Mouse (Mus musculus) ovary, postnatal 36 days (tissue): ENCODE results near the gene Tmem163.

Experiments used
- DNase-seq: peaks from one replicate; pipeline ENCODE4 v3.0.0; 2022; ENCODE audit warnings: low spot score, mixed read lengths

Tmem163 gene

DNA sequence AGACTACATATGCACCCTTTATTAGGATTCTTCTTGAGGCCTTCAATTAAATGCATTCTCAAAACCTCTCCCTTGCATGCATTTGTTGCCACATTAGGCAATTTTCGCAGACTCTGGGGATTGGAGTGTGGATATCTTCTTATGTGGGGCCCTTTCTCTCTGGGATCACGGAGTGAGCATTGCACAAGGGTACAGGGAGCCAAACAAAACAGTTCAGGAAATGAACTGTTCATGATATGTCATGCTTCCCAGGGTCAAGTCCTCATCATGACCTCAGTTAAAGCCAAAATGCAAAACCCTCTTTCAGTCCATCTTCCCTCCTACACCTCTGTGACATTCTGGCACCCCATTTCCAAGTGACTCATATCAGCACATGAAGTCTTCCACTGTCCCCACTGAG is 27.8 kb downstream of the Tmem163 start:
- DNase-seq, result no peak

GRCm38 (mm10) chr1:127642976-127643769 is 36.2 kb downstream of the Tmem163 start:
- DNase-seq, result no peak

GRCm38 (mm10) chr1:127637917-127638316 is 41.4 kb downstream of the Tmem163 start:
- DNase-seq, result no peak

- DNase-seq, result no peak
These were observed 52.2 kb downstream of the Tmem163 start for GRCm38 (mm10) chr1:127627151-127627550.

GRCm38 (mm10) chr1:127625577-127626362 is 53.6 kb downstream of the Tmem163 start:
- no peak for DNase-seq

DNA sequence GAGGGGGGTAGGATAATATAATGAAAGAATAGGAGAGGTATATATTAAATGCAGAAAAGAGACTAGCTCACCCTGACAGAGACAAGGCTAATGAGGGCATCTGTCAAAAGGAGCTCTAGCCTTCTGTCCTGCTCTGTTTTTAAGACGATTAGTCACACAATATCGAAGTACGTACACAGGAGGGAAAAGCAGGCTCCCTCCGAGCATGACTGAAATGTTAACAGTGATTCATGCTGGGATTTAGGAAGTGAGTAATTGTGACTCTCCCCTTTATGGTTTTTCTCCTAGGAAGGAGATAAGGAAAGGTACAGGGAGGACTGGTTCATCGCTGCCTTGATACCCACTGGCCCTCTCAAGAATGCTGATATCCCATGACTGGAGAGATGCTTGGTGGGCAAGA is 57.0 kb downstream of the Tmem163 start:
- DNase-seq, result no peak

GRCm38 (mm10) chr1:127619036-127619435 is 60.3 kb downstream of the Tmem163 start:
- DNase-seq, result no peak

- DNase-seq, result no peak
These were observed 69.0 kb downstream of the Tmem163 start for GRCm38 (mm10) chr1:127610378-127610777.

- DNase-seq, result no peak
These were observed 69.5 kb downstream of the Tmem163 start for GRCm38 (mm10) chr1:127609814-127610213.

- no peak for DNase-seq
These were observed 71.0 kb downstream of the Tmem163 start for GRCm38 (mm10) chr1:127608326-127608725.

DNA sequence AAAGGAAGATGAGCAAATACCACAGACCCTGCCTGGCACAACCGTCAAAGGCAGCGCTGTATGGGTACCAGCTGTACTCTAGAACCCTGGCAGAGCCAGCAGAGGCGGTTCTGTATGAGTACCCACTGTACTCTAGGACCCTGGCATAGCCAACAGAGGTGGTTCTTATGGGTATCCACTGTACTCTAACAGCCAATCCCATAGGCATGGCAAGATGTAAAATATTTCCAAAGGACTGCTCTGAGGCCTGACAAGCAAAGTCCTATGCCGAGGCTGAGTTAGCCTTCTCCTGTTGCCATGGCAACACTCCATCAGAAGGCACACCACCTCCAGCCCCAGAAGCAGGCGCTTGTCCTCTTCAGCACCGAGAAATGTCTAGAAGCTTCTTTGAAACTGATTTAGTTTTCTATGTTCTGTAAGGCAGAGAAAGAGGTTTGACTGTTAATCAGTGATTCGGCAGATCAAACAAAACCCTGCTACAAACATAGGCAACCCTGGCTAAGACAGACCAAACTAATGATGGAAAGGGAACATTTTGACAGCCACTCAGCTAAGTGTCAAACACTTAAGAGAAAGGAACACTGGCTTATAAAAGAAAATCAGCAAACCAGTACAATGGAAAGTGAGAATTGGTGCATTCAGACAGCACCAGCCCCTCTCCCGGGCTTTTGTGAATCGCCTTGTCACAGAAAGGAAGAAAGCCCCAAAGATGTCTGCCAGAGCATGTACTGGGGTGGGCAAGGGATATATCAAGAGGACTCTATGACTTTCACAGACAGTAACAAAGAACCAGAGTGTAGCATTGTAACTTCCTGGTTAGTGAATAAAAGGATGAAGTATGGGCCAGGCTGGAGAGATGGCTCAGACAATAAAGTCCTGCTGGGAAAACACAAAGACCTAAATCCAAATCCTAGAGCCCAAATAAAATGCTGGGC is 75.4 kb downstream of the Tmem163 start:
- no peak for DNase-seq

- DNase-seq, result no peak
These were observed 83.2 kb downstream of the Tmem163 start for GRCm38 (mm10) chr1:127596143-127596542.

- DNase-seq, result no peak
These were observed 83.6 kb downstream of the Tmem163 start for GRCm38 (mm10) chr1:127595735-127596134.

DNA sequence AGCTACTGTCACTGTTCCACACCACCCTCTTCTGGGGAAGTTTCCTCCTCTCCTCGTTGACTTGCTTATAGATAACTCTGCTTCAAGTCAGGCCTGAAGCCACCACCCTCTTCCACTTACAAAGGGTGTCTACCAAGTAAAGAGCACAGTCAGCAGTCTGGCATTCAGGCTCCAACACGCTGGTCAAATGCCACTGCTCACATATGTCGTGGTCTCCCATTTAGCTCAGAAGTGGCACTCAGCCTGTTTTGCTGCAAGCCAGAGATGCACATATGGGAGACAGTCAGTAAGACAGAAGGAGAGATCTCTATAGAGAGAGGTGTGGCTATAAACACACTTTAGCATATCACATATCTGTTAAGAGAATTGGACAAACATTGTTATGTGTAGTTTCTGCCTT is 89.8 kb downstream of the Tmem163 start:
- DNase-seq, result no peak

DNA sequence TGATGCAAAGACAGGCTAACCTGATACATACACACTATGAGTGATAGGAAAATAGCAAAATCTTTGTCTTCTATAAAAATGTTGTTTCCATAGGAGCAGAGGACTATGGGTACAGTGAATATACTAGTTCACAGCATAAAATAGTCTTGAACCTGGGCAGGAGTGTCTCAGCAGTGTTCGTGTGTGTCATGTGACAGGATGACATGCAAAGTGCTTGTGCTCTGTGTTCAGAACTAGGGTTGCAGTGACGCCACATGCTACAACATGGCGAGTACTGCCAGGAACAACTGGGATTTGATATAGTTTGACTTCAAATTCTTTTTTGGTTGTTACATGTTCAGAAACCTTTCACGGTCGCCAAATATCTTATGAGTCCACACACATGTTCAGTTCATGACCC is 92.3 kb downstream of the Tmem163 start:
- DNase-seq, result no peak

- no peak for DNase-seq
These were observed 93.2 kb downstream of the Tmem163 start for GRCm38 (mm10) chr1:127586156-127586555.

DNA sequence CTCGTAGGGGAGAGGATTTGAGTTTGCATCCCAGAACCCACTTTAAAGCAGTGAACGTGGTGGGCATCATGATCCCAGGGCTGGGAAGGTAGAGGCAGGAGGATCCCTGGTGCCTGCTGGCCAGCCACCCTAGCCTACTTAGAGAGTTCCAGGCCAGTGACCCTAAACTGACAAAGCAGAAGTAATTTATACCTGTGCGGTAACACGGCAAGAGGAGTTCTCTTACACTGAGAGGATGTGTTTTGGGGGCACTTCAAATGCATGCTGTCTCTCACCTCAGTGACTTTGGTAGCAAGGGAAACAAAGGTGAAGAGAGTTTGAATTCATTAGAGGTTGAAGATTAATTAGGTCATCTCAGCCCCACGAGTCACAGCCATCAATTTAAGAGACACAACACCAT is 101.4 kb downstream of the Tmem163 start:
- no peak for DNase-seq

GRCm38 (mm10) chr1:127577083-127577482 is 102.3 kb downstream of the Tmem163 start:
- DNase-seq, result no peak

DNA sequence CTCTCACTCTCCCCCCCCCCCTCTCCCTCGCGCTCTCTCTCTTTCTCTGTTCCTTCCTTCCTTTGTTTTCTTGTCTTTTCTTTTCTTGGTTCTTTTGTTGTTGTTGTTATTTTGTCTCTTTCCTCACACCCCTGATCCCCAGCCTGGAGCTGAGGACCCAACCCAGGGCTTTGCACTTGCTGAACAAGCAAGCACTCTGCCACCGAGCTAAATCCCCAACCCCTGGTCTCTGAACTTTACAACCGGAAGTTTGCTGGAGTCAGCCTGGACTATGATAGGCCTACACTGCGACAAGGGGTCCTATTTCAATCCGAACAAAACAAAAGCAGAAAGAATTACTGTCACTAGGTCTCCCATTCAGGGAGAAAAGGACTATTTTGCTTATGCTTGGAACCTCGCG is 102.8 kb downstream of the Tmem163 start:
- DNase-seq, result no peak

- DNase-seq, result no peak
These were observed 103.2 kb downstream of the Tmem163 start for GRCm38 (mm10) chr1:127576143-127576542.

DNA sequence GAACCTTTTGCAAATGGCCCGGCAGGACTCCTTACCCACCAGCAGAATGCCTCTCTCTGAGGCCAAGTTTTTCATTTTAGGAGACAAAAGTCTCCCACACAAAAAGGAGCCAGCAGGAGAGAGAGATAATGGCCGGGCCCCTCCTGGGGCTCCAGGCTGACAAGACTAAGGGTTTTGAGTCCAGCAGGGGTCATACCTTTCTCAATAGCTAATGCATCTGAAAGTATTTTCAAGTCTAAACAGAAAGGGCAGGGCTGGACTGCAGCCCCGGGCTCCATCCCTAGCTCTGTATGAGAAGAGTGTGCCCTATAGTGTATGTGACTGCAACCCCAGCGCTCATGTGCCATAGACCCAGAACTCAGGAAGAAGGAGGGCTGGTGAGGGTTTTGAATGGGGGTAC is 103.7 kb downstream of the Tmem163 start:
- DNase-seq, result no peak

GRCm38 (mm10) chr1:127573186-127573585 is 106.2 kb downstream of the Tmem163 start:
- no peak for DNase-seq
